30 mouse cellular contexts compared by ENCODE assay signal in genomic region chr1:132231470-132232274, GRCm38 (mm10). TPM values are rescaled to one million over a fixed set of nuclear protein-coding genes. Genes with fewer than 3 reads are reported as not detected.
DNase-seq lines count a peak whose midpoint lies in the region; ATAC-seq and TF ChIP-seq lines count a peak whose summit lies in the region.
"Had no signal": no experiment of that assay in that cellular context is flagged by ENCODE, and none has a peak within 500 bp of the region (broad histone marks: within the 10 kb centered on the region; RNA-seq: fewer than 3 reads in every experiment).

No protein-coding gene starts in this region.

- ATAC-seq in forebrain, embryonic 16.5 days: 0 out of 2 replicates have a peak, but pooled peaks have one; percentile 24
- peak; percentile 62 for ATAC-seq in midbrain, embryonic 13.5 days

- no peaks in the 10 kb centered on the region for H3K4me1 ChIP-seq in heart, adult 2 months (ENCODE audit: control insufficient read depth, insufficient read depth, low read length)
- peaks cover 5% of the 10 kb centered on the region; the same call in 1 of the 2 replicates for H3K4me1 ChIP-seq in forebrain, embryonic 16.5 days (replicated peaks; ENCODE audit: control insufficient read depth, insufficient read depth, low read length)
- peaks cover 8% of the 10 kb centered on the region for H3K4me1 ChIP-seq in midbrain, embryonic 13.5 days (replicated peaks)
- H3K4me1 ChIP-seq in kidney, adult 2 months (ENCODE audit: control insufficient read depth, insufficient read depth, low read length): no peaks in the 10 kb centered on the region
- H3K4me1 ChIP-seq: heart, embryonic 12.5 days had no signal

- TF ChIP-seq EP300 in heart, adult 2 months (IDR thresholded peaks at IDR 0.05; ENCODE audit: insufficient read depth, low read depth, low read length): no peak

- no peak for TF ChIP-seq CTCF in heart, adult 2 months (IDR thresholded peaks at IDR 0.05)
- TF ChIP-seq CTCF in brain, embryonic 14.5 days (IDR thresholded peaks at IDR 0.05; ENCODE audit: borderline replicate concordance, extremely low read depth, insufficient read depth, insufficient read length): no peak
- no peak for TF ChIP-seq CTCF in kidney, adult 2 months (conservative IDR thresholded peaks at IDR 0.05; ENCODE audit: insufficient read depth, insufficient read length, low read depth, low read length)

- WGBS in heart, adult 2 months: 65% methylated on average over 7 of the region's 7 CpGs
- 29% methylated on average over 7 of the region's 7 CpGs for WGBS in forebrain, embryonic 16.5 days
- 26% methylated on average over 7 of the region's 7 CpGs for WGBS in midbrain, embryonic 13.5 days
- 83% methylated on average over 7 of the region's 7 CpGs for WGBS in kidney, adult 2 months

- H3K9ac ChIP-seq in heart, adult 2 months (ENCODE audit: low read depth, low read length): no peak overlapping the region
- H3K9ac ChIP-seq in forebrain, embryonic 16.5 days (replicated peaks; ENCODE audit: low read depth, low read length): no peak overlapping the region
- peak overlapping the region; percentile 44; the same call in 1 of the 2 replicates for H3K9ac ChIP-seq in midbrain, embryonic 13.5 days (replicated peaks)
- H3K9ac ChIP-seq: heart, embryonic 12.5 days had no signal

- H3K79me2 ChIP-seq in heart, adult 2 months (replicated peaks; ENCODE audit: control insufficient read depth, insufficient read depth, low read length): no peaks in the 10 kb centered on the region

- no peak overlapping the region for H3K4me3 ChIP-seq in heart, adult 2 months
- no peak overlapping the region for H3K4me3 ChIP-seq in forebrain, embryonic 16.5 days (replicated peaks; ENCODE audit: low read length)
- no peak overlapping the region for H3K4me3 ChIP-seq in midbrain, embryonic 13.5 days (replicated peaks)
- no peak overlapping the region for H3K4me3 ChIP-seq in kidney, adult 2 months (ENCODE audit: insufficient read depth, low read depth, low read length)
- H3K4me3 ChIP-seq: erythroblast, embryonic 14.5 days; heart, embryonic 12.5 days; myocyte had no signal

- no peaks in the 10 kb centered on the region for H3K9me3 ChIP-seq in forebrain, embryonic 16.5 days (ENCODE audit: control insufficient read depth, low read length)
- H3K9me3 ChIP-seq in midbrain, embryonic 13.5 days: no peaks in the 10 kb centered on the region
- H3K9me3 ChIP-seq: heart, embryonic 12.5 days had no signal

- no peak overlapping the region for H3K27ac ChIP-seq in heart, adult 2 months
- no peak overlapping the region for H3K27ac ChIP-seq in forebrain, embryonic 16.5 days (ENCODE audit: low read length)
- peak overlapping the region; percentile 64 for H3K27ac ChIP-seq in midbrain, embryonic 13.5 days
- H3K27ac ChIP-seq in kidney, adult 2 months (ENCODE audit: insufficient read depth, low read depth, low read length): no peak overlapping the region

- no peaks in the 10 kb centered on the region; the same call in 1 of the 2 replicates for H3K27me3 ChIP-seq in heart, adult 2 months (ENCODE audit: control insufficient read depth, insufficient read depth, low read length)
- H3K27me3 ChIP-seq in forebrain, embryonic 16.5 days (replicated peaks; ENCODE audit: control insufficient read depth, insufficient read depth, low read length): no peaks in the 10 kb centered on the region
- 0 out of 2 replicates have a peak, but pooled peaks cover 2% of the 10 kb centered on the region for H3K27me3 ChIP-seq in midbrain, embryonic 13.5 days
- H3K27me3 ChIP-seq in kidney, adult 2 months (replicated peaks; ENCODE audit: control insufficient read depth, insufficient read depth, low read length): no peaks in the 10 kb centered on the region; the same call in 1 of the 2 replicates

- TF ChIP-seq POLR2A in heart, adult 2 months (IDR thresholded peaks at IDR 0.05; ENCODE audit: insufficient read depth, low read depth, low read length): no peak
- TF ChIP-seq POLR2A in brain, embryonic 14.5 days (IDR thresholded peaks at IDR 0.05; ENCODE audit: borderline replicate concordance, extremely low read depth, insufficient read depth, insufficient read length, poor library complexity, severe bottlenecking): no peak
- TF ChIP-seq POLR2A in kidney, adult 2 months (IDR thresholded peaks at IDR 0.05; ENCODE audit: low read depth, low read length): no peak

- intact Hi-C loops in heart, adult 2 months (cut with DNase I): loop anchor here (10.0 kb wide), 1 partner anchor 247 kb away; no protein-coding TSS in a partner anchor

- no peaks in the 10 kb centered on the region for H3K36me3 ChIP-seq in heart, adult 2 months (ENCODE audit: control insufficient read depth, insufficient read depth, low read length)
- no peaks in the 10 kb centered on the region for H3K36me3 ChIP-seq in forebrain, embryonic 16.5 days (ENCODE audit: control insufficient read depth, insufficient read depth)
- peaks cover 5% of the 10 kb centered on the region for H3K36me3 ChIP-seq in midbrain, embryonic 13.5 days
- no peaks in the 10 kb centered on the region for H3K36me3 ChIP-seq in kidney, adult 2 months (ENCODE audit: control insufficient read depth, insufficient read depth, low read length)
- H3K36me3 ChIP-seq: heart, embryonic 12.5 days had no signal

- no peak overlapping the region for H3K4me2 ChIP-seq in forebrain, embryonic 16.5 days (ENCODE audit: low read length)
- H3K4me2 ChIP-seq in midbrain, embryonic 13.5 days (replicated peaks): no peak overlapping the region
- H3K4me2 ChIP-seq: heart, embryonic 12.5 days; liver, embryonic 11.5 days had no signal

- peak; percentile 73 for DNase-seq in heart, adult 11 months
- DNase-seq in heart, adult 2 months: no peak
- DNase-seq in brain, embryonic 14.5 days (ENCODE audit: low read depth): peak; percentile 47
- no peak for DNase-seq in adrenal gland, adult 2 months
- no peak for DNase-seq in kidney, adult 2 months
- no peak for DNase-seq in right cerebral cortex, adult 2 months (ENCODE audit: low spot score in 2 of 2)
- DNase-seq: B cell, adult 2 months; cerebellum, adult 9-10 months; lung, adult 18-20 months; lung, postnatal 14 days; retina, postnatal 1 day; thymus, postnatal 25 days had no signal

RNA-seq across cellular contexts. Expression of gene Gm10188, which starts 2.1 kb away (rescaled TPM):
- not detected for total RNA-seq in heart, adult 2 months (2021)
- not detected in 2 replicates for polyA plus RNA-seq in heart, adult 2 months (2012; rRNA removed)
- polyA plus RNA-seq in brain, embryonic 14.5 days (2012; rRNA removed): not detected in 2 replicates
- polyA plus RNA-seq in forebrain, embryonic 16.5 days (2015; fragmentation: Nextera tagmentation; extraction: Ambion mirVana): 0.86 TPM in 1 of 2 replicates, not detected in the other
- 0.58 and 1.1 TPM in 2 replicates for polyA plus RNA-seq in midbrain, embryonic 13.5 days (2015; fragmentation: Nextera tagmentation; extraction: Ambion mirVana)
- not detected for total RNA-seq in adrenal gland, adult 2 months (2021)
- not detected in 2 replicates for polyA plus RNA-seq in adrenal gland, adult 2 months (2012; rRNA removed)
- not detected in 2 replicates for polyA plus RNA-seq in kidney, adult 2 months (2012; rRNA removed)
- total RNA-seq: common myeloid progenitor, adult 5-6 weeks; gastrocnemius, adult 18-20 months; gastrocnemius, postnatal 4 days; heart, postnatal 25 days; layer of hippocampus, postnatal 10 days; left cerebral cortex, adult 8-10 months; megakaryocyte, adult 5-6 weeks had no signal
- polyA plus RNA-seq: embryonic facial prominence, embryonic 11.5 days; erythroblast, embryonic 14.5 days; heart, embryonic 12.5 days; intestine, embryonic 14.5 days; kidney, embryonic 16.5 days; large intestine, adult 2 months; limb, embryonic 11.5 days; liver, embryonic 11.5 days; myocyte had no signal

RNA-seq across cellular contexts. Expression of gene AC124108.1, which starts 40.4 kb away (rescaled TPM):
- under 1 TPM in 1 of 2 experiments, not detected in 1; 0.05 TPM for total RNA-seq in heart, adult 2 months (2021)
- polyA plus RNA-seq in heart, adult 2 months (2012; rRNA removed): 0.06 TPM in 1 of 2 replicates, not detected in the other
- polyA plus RNA-seq in brain, embryonic 14.5 days (2012; rRNA removed): 21.7 and 23.3 TPM in 2 replicates
- polyA plus RNA-seq in forebrain, embryonic 16.5 days (2015; fragmentation: Nextera tagmentation; extraction: Ambion mirVana): 2.5 and 3.3 TPM in 2 replicates
- polyA plus RNA-seq in midbrain, embryonic 13.5 days (2015; fragmentation: Nextera tagmentation; extraction: Ambion mirVana): 5.6 and 6.1 TPM in 2 replicates
- total RNA-seq in adrenal gland, adult 2 months (2021): under 1 TPM; 0.10 to 0.12 TPM
- polyA plus RNA-seq in adrenal gland, adult 2 months (2012; rRNA removed): 0.03 and 0.09 TPM in 2 replicates
- polyA plus RNA-seq in kidney, adult 2 months (2012; rRNA removed): not detected in 2 replicates
- total RNA-seq: common myeloid progenitor, adult 5-6 weeks; gastrocnemius, adult 18-20 months; heart, postnatal 25 days; megakaryocyte, adult 5-6 weeks had no signal
- polyA plus RNA-seq: erythroblast, embryonic 14.5 days; heart, embryonic 12.5 days; large intestine, adult 2 months had no signal

RNA-seq across cellular contexts. Expression of gene Lemd1, which starts 40.4 kb away (rescaled TPM):
- not detected for total RNA-seq in heart, adult 2 months (2021)
- polyA plus RNA-seq in heart, adult 2 months (2012; rRNA removed): 0.20 TPM in 1 of 2 replicates, not detected in the other
- polyA plus RNA-seq in brain, embryonic 14.5 days (2012; rRNA removed): 22.9 and 25.1 TPM in 2 replicates
- 14.9 and 18.4 TPM in 2 replicates for polyA plus RNA-seq in forebrain, embryonic 16.5 days (2015; fragmentation: Nextera tagmentation; extraction: Ambion mirVana)
- 19.5 and 22.5 TPM in 2 replicates for polyA plus RNA-seq in midbrain, embryonic 13.5 days (2015; fragmentation: Nextera tagmentation; extraction: Ambion mirVana)
- total RNA-seq in adrenal gland, adult 2 months (2021): under 1 TPM in 1 of 2 experiments, not detected in 1; 0.41 TPM
- polyA plus RNA-seq in adrenal gland, adult 2 months (2012; rRNA removed): 0.19 and 0.20 TPM in 2 replicates
- polyA plus RNA-seq in kidney, adult 2 months (2012; rRNA removed): not detected in 2 replicates
- total RNA-seq: common myeloid progenitor, adult 5-6 weeks; gastrocnemius, adult 18-20 months; heart, postnatal 25 days; megakaryocyte, adult 5-6 weeks had no signal
- polyA plus RNA-seq: erythroblast, embryonic 14.5 days; heart, embryonic 12.5 days had no signal

Comparison
In these comparisons a context has a peak if more than half of its experiments do, and no peak if none do; other contexts are left out.
1. DNase-seq: peak in heart, adult 11 months (single experiment) and brain, embryonic 14.5 days (single experiment); none in heart, adult 2 months (0 of 2), adrenal gland, adult 2 months (single experiment), kidney, adult 2 months (single experiment) and right cerebral cortex, adult 2 months (0 of 2).
2. RNA of gene Lemd1, which starts 40.4 kb away (polyA plus RNA-seq): 22.9 to 25.1 TPM in brain, embryonic 14.5 days, 19.5 to 22.5 TPM in midbrain, embryonic 13.5 days and 14.9 to 18.4 TPM in forebrain, embryonic 16.5 days; 0.19 to 0.20 TPM in adrenal gland, adult 2 months, 0.20 TPM in heart, adult 2 months and not detected in kidney, adult 2 months; every median in the first group is over 10 times any median in the second.